Mouse (Mus musculus) megakaryocyte, adult 5-6 weeks (primary cell): ENCODE measurements around the gene Sertad4. TPM values are rescaled to one million over a fixed set of nuclear protein-coding genes. Genes with fewer than 3 reads are reported as not detected.

ENCODE experiments used
- ATAC-seq: 2 replicates; pipeline ENCODE4 v1.8.0; 2016; ENCODE audit warnings: mild to moderate bottlenecking, inconsistent platforms; ENCODE audit not compliant: poor library complexity, severe bottlenecking
- total RNA-seq, 2 experiments: library from RNA; stranded (forward) in 1 of 2; stranded (reverse) in 1 of 2; fragments of 153-499, 151-499 nt in 1 of 2; fragments of 221-1000, 200-1000 nt in 1 of 2; gene quantifications; 2 replicates each; pipeline versions ENCODE4 v1.2.3 to v1.2.4; 2015 to 2017

The Sertad4 gene
- total RNA-seq (2015) = not detected in 2 replicates
- not detected in 2 replicates for total RNA-seq (2017)

- no peak for ATAC-seq
Observed at GRCm38 (mm10) chr1:192855474-192856230, at the start of gene Sertad4. Gene Sertad4 (minus strand): TSS chr1:192855756.

DNA sequence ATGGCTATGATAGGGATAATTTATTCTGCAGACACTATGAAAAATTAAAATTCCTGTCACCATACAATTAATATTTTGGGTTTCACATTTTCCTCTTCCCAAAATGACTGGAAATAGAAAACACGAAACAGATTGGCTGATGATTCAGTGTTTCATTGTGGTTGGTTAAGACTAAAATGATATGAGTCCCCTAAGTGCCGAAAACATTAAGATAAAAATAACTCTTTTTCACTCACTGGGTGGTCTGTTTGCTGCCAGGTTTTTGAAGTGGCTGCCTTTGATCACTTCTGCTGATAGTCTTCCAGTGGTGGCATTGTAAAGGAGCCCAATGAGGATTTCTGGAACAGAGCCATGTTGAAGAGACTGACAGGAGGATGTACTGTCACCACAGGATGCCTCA, 46.0 kb upstream of the Sertad4 start:
- no peak for ATAC-seq

DNA sequence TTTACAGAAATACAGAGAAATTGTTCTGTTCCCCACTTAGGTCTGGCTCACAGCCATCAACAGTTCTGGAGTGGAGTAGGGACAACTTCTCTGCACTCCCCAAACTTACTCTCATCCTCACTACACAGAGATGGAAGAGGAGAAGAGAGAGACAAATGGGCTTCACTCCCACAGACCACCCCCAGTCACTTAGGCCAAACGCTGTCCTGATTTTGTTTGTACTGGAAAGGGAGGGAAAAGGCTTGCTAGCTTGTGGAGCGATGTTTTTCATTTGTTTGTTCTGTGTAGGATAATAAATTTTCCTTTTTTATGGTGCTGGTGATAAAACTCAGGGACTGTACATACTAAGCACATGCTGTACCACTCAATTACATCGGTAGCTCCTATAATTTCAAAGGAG, 45.4 kb upstream of the Sertad4 start:
- ATAC-seq = no peak

GRCm38 (mm10) chr1:192898742-192899141, 43.2 kb upstream of the Sertad4 start:
- no peak for ATAC-seq

- 0 out of 2 replicates have a peak, but pooled peaks have one; percentile 18 for ATAC-seq
Observed at GRCm38 (mm10) chr1:192897218-192897617, 41.7 kb upstream of the Sertad4 start.

DNA sequence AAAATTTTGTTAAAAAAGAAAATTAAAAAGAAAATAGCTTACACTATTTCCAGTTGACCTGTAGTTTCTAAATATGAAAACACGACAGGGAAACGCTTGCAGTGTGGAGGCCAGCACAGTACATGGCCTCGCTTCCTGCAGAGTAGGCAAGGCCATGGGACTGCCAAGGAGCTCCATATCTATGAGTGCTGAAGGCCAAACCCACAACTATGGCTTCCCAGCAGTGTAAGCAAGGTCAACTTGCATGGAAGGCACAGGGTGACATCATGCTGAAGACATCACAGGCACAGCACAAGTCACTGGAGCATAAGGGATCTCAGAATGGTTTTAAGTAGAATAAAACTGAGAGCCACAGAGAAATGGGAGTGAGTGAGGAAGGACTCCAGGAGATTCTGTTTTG, 40.5 kb upstream of the Sertad4 start:
- ATAC-seq = no peak

GRCm38 (mm10) chr1:192890716-192891115, 35.2 kb upstream of the Sertad4 start:
- ATAC-seq = no peak

DNA sequence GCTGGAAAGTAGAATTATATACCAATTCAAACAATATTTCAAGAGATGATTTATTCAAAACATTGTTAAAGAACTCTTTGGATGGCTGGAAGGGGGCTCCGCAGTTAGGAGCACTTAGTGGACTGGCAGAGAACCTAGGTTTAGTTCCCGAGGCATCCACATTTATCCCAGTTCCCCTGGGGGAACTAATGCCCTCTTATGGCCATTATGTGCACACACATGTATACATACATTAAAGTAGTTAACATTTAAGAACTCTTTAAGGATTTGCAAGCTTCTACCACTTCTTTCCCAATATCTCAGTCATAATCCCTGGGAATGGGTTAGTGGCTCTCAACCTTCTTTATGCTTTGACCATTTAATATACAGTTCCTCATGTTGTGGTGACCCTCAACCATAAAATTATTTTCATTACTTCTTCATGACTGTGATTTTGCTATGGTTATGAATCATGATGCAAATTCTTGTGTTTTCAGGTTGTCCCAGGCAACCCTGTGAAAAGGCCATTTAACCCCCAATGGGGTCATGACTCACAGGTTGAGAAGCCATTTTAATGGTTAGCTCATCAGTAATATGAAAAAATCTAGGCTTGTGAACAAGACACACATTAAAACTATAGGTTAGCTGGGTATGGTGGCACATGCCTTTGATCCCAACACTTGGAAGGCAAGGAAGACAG, 27.2 kb upstream of the Sertad4 start:
- no peak for ATAC-seq

GRCm38 (mm10) chr1:192880130-192880529, 24.6 kb upstream of the Sertad4 start:
- ATAC-seq = no peak

DNA sequence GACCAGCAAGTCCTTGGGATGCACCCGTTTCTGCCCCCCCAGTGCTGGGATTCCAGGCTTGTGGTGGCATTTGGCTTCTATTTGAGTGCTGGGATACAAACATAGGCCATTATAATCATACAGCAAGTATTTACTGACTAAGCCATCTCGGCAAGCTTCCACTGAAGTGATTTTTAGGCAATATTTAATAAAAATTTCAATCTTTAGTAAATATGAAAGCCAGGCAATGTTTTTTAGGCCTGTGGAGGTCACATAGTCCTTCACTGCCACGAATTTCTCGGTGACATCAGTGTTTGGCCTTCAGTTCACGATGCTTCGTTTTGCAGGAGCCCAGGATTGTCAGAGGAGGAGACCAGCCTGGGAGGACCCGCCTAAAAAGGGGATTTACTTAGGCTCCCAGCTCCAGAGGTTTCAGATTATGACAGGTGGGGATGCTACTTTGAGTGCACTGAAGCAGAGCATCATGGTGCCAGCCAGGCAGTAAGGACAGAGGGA, 23.6 kb upstream of the Sertad4 start:
- ATAC-seq = no peak

- ATAC-seq = no peak
Observed at GRCm38 (mm10) chr1:192872841-192873240, 17.3 kb upstream of the Sertad4 start.

DNA sequence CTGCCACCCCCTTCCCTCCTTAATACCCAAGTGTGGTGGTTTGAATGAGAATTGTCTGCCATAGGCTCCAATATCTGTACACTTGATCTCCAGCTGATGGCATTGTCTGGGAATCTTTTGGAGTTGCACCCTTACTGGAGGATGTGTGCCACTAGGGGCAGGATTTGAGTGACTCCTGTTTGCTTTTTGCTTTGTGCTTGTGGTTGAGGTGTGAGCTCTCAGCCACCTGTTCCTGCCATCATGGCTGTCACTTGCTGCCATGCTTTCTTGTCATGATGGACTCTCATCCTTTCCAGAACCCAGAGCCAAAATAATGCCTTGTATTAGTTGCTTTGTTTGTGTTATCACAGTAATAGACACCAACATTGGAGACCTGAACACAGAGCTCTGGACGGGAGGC, 14.2 kb upstream of the Sertad4 start:
- ATAC-seq = no peak

GRCm38 (mm10) chr1:192864440-192864839, 8.9 kb upstream of the Sertad4 start:
- no peak for ATAC-seq

GRCm38 (mm10) chr1:192861305-192861960, 5.9 kb upstream of the Sertad4 start:
- no peak for ATAC-seq

- ATAC-seq = no peak
Observed at GRCm38 (mm10) chr1:192860273-192860672, 4.7 kb upstream of the Sertad4 start.

DNA sequence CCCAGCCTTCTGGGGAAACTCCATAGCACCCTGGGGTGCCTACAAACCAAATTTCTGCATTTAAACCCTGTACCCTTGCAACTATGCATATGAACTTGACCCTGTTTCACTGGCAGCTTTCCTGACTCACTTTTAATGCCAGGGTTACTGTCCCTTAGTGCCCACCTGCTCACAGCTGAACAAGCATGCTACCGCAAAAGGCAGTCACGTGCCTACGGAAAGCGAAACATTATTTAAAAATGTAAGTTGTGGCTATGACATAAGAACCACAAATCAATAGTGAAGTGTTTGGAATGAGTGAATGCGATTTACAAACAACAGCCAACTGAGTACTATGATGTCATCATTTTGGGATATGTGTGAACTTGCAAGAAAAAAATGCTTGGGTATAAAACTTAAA, 2.0 kb upstream of the Sertad4 start:
- ATAC-seq = no peak

- no peak for ATAC-seq
Observed at GRCm38 (mm10) chr1:192856931-192857330, 1.4 kb upstream of the Sertad4 start.

- ATAC-seq = no peak
Observed at GRCm38 (mm10) chr1:192856411-192856810, 855 bp upstream of the Sertad4 start.

GRCm38 (mm10) chr1:192854819-192855271, 711 bp downstream of the Sertad4 start:
- ATAC-seq = no peak

GRCm38 (mm10) chr1:192853988-192854818, 1.4 kb downstream of the Sertad4 start:
- no peak for ATAC-seq

- no peak for ATAC-seq
Observed at GRCm38 (mm10) chr1:192853429-192853828, 2.1 kb downstream of the Sertad4 start.
